Mouse (Mus musculus): ENCODE data around the gene Parva. TPM values are rescaled to one million over a fixed set of nuclear protein-coding genes. Genes with fewer than 3 reads are reported as not detected.

The Parva gene
- polyA plus RNA-seq, 1 experiment from 2014 or later, result 28.5 TPM

DNA sequence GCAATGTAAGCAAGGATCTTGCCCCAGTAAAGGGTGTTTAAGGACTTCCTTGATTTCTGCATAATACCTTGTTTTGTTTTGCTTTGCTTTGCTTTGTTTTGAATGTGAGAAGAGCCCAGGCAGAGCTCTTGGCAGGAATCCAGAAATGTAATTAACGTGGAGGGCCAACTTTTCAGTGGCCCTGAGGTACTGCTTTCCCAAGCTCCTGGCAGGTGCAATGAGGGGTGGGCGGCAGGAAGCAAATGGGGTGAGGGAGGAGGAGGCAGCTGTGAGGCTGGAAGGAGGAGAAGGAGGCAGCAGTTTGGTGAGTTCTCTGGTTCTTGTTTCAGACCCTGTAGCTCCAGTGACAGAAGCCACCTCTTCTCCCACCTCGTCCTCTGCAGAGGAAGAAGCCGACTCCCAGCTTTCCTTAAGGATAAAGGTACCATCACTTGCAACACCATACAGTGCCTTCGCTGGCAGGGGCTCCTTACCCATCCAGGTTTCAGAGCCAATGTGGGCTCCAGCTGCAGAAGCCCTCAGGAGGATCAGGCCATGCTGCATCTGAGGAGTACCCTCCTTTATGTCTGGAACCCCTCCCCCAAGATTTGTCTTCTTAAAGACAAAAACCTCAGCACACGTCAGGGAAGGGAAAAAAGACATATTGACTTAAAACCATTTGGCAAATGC is 36.2 kb upstream of the Parva start:
- H3K4me3 ChIP-seq (ENCODE audit: low read length), result no peak overlapping the region
- H3K4me1 ChIP-seq (ENCODE audit: control insufficient read depth, insufficient read depth, low read depth, low read length), result peaks cover 22% of the 10 kb centered on the region
- peak overlapping the region; percentile 75 for H3K27ac ChIP-seq (ENCODE audit: low read depth, low read length)
- H3K4me2 ChIP-seq (ENCODE audit: low read length), result no peak overlapping the region; the same call in 1 of the 2 replicates
- H3K36me3 ChIP-seq (ENCODE audit: control insufficient read depth, insufficient read depth, low read length), result no peaks in the 10 kb centered on the region
- ATAC-seq, result no peak
- H3K27me3 ChIP-seq (replicated peaks; ENCODE audit: control insufficient read depth, insufficient read depth, low read length), result no peaks in the 10 kb centered on the region
- WGBS, result 21% methylated on average over 6 of the region's 6 CpGs
- H3K9me3 ChIP-seq (ENCODE audit: control insufficient read depth, low read length), result no peaks in the 10 kb centered on the region
- no peak overlapping the region for H3K9ac ChIP-seq (ENCODE audit: low read depth, low read length)

DNA sequence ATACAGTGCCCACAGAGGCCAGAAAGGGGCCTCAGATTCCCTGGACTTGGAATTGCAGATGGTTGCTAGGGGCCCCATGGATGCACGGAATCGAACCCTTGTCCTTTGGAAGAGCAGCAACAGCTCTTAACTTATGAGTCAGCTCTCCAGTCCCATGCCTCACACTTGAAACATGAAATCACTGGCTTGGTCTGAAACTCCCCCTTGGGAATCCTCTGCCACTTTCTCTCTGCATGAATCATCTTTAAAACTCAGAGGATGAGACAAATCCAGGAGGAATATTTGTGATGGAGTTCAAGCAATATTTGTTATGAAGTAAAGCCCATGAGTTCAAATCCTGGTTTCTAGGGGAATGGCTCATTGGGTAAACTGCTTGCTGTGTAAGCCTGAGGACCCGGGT is 29.5 kb upstream of the Parva start:
- H3K4me1 ChIP-seq (ENCODE audit: control insufficient read depth, insufficient read depth, low read depth, low read length), result no peaks in the 10 kb centered on the region
- no peak for ATAC-seq
- no peaks in the 10 kb centered on the region for H3K27me3 ChIP-seq (replicated peaks; ENCODE audit: control insufficient read depth, insufficient read depth, low read length)
- no peak overlapping the region for H3K4me2 ChIP-seq (ENCODE audit: low read length)
- no peak overlapping the region for H3K4me3 ChIP-seq (ENCODE audit: low read length)
- H3K9ac ChIP-seq (ENCODE audit: low read depth, low read length), result no peak overlapping the region
- H3K36me3 ChIP-seq (ENCODE audit: control insufficient read depth, insufficient read depth, low read length), result no peaks in the 10 kb centered on the region
- H3K27ac ChIP-seq (ENCODE audit: low read depth, low read length), result no peak overlapping the region
- no peaks in the 10 kb centered on the region for H3K9me3 ChIP-seq (ENCODE audit: control insufficient read depth, low read length)
- WGBS, result 97% methylated on average over 3 of the region's 3 CpGs

GRCm38 (mm10) chr7:112399425-112400170 is 27.7 kb upstream of the Parva start:
- no peak overlapping the region for H3K4me3 ChIP-seq (ENCODE audit: low read length)
- H3K27ac ChIP-seq (ENCODE audit: low read depth, low read length), result no peak overlapping the region
- H3K9ac ChIP-seq (ENCODE audit: low read depth, low read length), result 0 out of 2 replicates have a peak overlapping the region, but pooled peaks have one; percentile 8
- no peaks in the 10 kb centered on the region for H3K27me3 ChIP-seq (replicated peaks; ENCODE audit: control insufficient read depth, insufficient read depth, low read length)
- H3K36me3 ChIP-seq (ENCODE audit: control insufficient read depth, insufficient read depth, low read length), result no peaks in the 10 kb centered on the region
- no peaks in the 10 kb centered on the region for H3K4me1 ChIP-seq (ENCODE audit: control insufficient read depth, insufficient read depth, low read depth, low read length)
- no peak overlapping the region for H3K4me2 ChIP-seq (ENCODE audit: low read length)
- H3K9me3 ChIP-seq (ENCODE audit: control insufficient read depth, low read length), result no peaks in the 10 kb centered on the region
- 36% methylated on average over 7 of the region's 7 CpGs for WGBS
- ATAC-seq, result peak; percentile 48

- no peak overlapping the region for H3K9ac ChIP-seq (ENCODE audit: low read depth, low read length)
- H3K27ac ChIP-seq (ENCODE audit: low read depth, low read length), result no peak overlapping the region
- no peaks in the 10 kb centered on the region for H3K36me3 ChIP-seq (ENCODE audit: control insufficient read depth, insufficient read depth, low read length)
- H3K9me3 ChIP-seq (ENCODE audit: control insufficient read depth, low read length), result no peaks in the 10 kb centered on the region
- H3K4me1 ChIP-seq (ENCODE audit: control insufficient read depth, insufficient read depth, low read depth, low read length), result no peaks in the 10 kb centered on the region
- H3K4me3 ChIP-seq (ENCODE audit: low read length), result no peak overlapping the region
- H3K4me2 ChIP-seq (ENCODE audit: low read length), result no peak overlapping the region
- 44% methylated on average over 6 of the region's 6 CpGs for WGBS
- no peaks in the 10 kb centered on the region for H3K27me3 ChIP-seq (replicated peaks; ENCODE audit: control insufficient read depth, insufficient read depth, low read length)
- peak; percentile 45; the same call in 1 of the 2 replicates for ATAC-seq
Measured at GRCm38 (mm10) chr7:112400175-112400574, 27.1 kb upstream of the Parva start.

GRCm38 (mm10) chr7:112405061-112405460 is 22.2 kb upstream of the Parva start:
- no peaks in the 10 kb centered on the region for H3K27me3 ChIP-seq (replicated peaks; ENCODE audit: control insufficient read depth, insufficient read depth, low read length)
- H3K36me3 ChIP-seq (ENCODE audit: control insufficient read depth, insufficient read depth, low read length), result no peaks in the 10 kb centered on the region
- no peak overlapping the region for H3K9ac ChIP-seq (ENCODE audit: low read depth, low read length)
- H3K4me1 ChIP-seq (ENCODE audit: control insufficient read depth, insufficient read depth, low read depth, low read length), result peaks cover 3% of the 10 kb centered on the region; the same call in 1 of the 2 replicates
- no peak overlapping the region for H3K4me3 ChIP-seq (ENCODE audit: low read length)
- 72% methylated on average over 2 of the region's 2 CpGs for WGBS
- no peak overlapping the region for H3K27ac ChIP-seq (ENCODE audit: low read depth, low read length)
- no peak for ATAC-seq
- no peak overlapping the region for H3K4me2 ChIP-seq (ENCODE audit: low read length)
- H3K9me3 ChIP-seq (ENCODE audit: control insufficient read depth, low read length), result no peaks in the 10 kb centered on the region

GRCm38 (mm10) chr7:112405578-112405977 is 21.7 kb upstream of the Parva start:
- no peak for ATAC-seq
- Histone ChIP-seq H3K27me3 (replicated peaks; ENCODE audit: control insufficient read depth, insufficient read depth, low read length) (no peaks in the 10 kb centered on the region), H3K4me1 (ENCODE audit: control insufficient read depth, insufficient read depth, low read depth, low read length) (peaks cover 3% of the 10 kb centered on the region; the same call in 1 of the 2 replicates), H3K4me3 (ENCODE audit: low read length) (no peak overlapping the region), H3K36me3 (ENCODE audit: control insufficient read depth, insufficient read depth, low read length) (no peaks in the 10 kb centered on the region), H3K9ac (ENCODE audit: low read depth, low read length) (no peak overlapping the region), H3K27ac (ENCODE audit: low read depth, low read length) (no peak overlapping the region), H3K4me2 (ENCODE audit: low read length) (no peak overlapping the region), H3K9me3 (ENCODE audit: control insufficient read depth, low read length) (no peaks in the 10 kb centered on the region)
- 76% methylated on average over 8 of the region's 8 CpGs for WGBS

DNA sequence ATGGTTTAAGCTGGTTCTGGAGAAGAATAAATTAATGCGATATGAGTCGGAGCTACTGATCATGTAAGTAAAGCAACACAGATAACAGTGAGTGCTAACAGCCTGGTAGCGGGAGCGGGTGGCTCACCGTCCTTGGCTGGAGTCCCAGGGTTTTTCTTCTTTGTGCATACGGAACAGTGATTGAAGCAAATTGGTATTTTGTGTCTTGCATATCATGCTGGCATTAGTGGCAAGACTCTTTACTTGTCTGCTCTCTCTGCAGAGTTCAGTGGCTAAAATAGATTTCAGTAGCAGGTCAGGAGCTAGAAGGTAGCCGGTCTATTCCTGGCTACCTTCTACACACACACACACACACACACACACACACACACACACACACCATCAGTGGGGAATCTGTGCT is 19.7 kb upstream of the Parva start:
- Histone ChIP-seq H3K36me3 (ENCODE audit: control insufficient read depth, insufficient read depth, low read length) (no peaks in the 10 kb centered on the region), H3K4me1 (ENCODE audit: control insufficient read depth, insufficient read depth, low read depth, low read length) (peaks cover 3% of the 10 kb centered on the region; the same call in 1 of the 2 replicates), H3K27ac (ENCODE audit: low read depth, low read length) (no peak overlapping the region), H3K9me3 (ENCODE audit: control insufficient read depth, low read length) (no peaks in the 10 kb centered on the region), H3K4me3 (ENCODE audit: low read length) (no peak overlapping the region), H3K9ac (ENCODE audit: low read depth, low read length) (no peak overlapping the region), H3K27me3 (replicated peaks; ENCODE audit: control insufficient read depth, insufficient read depth, low read length) (no peaks in the 10 kb centered on the region), H3K4me2 (ENCODE audit: low read length) (no peak overlapping the region)
- 55% methylated on average over 7 of the region's 7 CpGs for WGBS
- no peak for ATAC-seq

- Histone ChIP-seq H3K4me3 (ENCODE audit: low read length) (no peak overlapping the region), H3K27ac (ENCODE audit: low read depth, low read length) (no peak overlapping the region), H3K36me3 (ENCODE audit: control insufficient read depth, insufficient read depth, low read length) (no peaks in the 10 kb centered on the region), H3K27me3 (replicated peaks; ENCODE audit: control insufficient read depth, insufficient read depth, low read length) (no peaks in the 10 kb centered on the region), H3K4me2 (ENCODE audit: low read length) (no peak overlapping the region), H3K4me1 (ENCODE audit: control insufficient read depth, insufficient read depth, low read depth, low read length) (peaks cover 3% of the 10 kb centered on the region; the same call in 1 of the 2 replicates), H3K9me3 (ENCODE audit: control insufficient read depth, low read length) (no peaks in the 10 kb centered on the region), H3K9ac (ENCODE audit: low read depth, low read length) (no peak overlapping the region)
- ATAC-seq, result no peak
- 84% methylated on average over 3 of the region's 3 CpGs for WGBS
Measured at GRCm38 (mm10) chr7:112409991-112410390, 17.3 kb upstream of the Parva start.

DNA sequence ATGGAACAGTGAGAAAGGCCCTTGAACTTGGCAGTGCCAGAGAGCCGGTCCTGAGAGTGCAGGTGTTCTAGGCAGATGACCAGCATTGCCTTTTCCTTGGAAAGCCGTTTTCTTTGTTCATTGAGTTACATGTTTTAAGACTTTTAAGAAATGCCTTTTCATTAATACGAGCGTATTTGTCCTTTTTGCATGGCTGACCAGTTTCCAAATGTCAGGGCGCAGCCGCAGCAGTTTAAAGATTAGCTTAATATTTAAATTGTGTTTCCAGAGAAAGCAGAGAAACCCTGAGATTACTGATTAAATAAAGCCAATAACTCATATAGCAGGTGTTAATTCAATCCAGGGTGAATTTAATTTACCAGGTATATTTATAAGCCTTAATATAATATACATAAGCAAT is 14.0 kb upstream of the Parva start:
- Histone ChIP-seq H3K27me3 (replicated peaks; ENCODE audit: control insufficient read depth, insufficient read depth, low read length) (no peaks in the 10 kb centered on the region), H3K36me3 (ENCODE audit: control insufficient read depth, insufficient read depth, low read length) (no peaks in the 10 kb centered on the region), H3K4me3 (ENCODE audit: low read length) (no peak overlapping the region), H3K4me2 (ENCODE audit: low read length) (no peak overlapping the region), H3K9me3 (ENCODE audit: control insufficient read depth, low read length) (no peaks in the 10 kb centered on the region), H3K4me1 (ENCODE audit: control insufficient read depth, insufficient read depth, low read depth, low read length) (peaks cover 16% of the 10 kb centered on the region), H3K27ac (ENCODE audit: low read depth, low read length) (no peak overlapping the region), H3K9ac (ENCODE audit: low read depth, low read length) (no peak overlapping the region)
- 83% methylated on average over 6 of the region's 6 CpGs for WGBS
- ATAC-seq, result no peak
